In the genomic region with DNA sequence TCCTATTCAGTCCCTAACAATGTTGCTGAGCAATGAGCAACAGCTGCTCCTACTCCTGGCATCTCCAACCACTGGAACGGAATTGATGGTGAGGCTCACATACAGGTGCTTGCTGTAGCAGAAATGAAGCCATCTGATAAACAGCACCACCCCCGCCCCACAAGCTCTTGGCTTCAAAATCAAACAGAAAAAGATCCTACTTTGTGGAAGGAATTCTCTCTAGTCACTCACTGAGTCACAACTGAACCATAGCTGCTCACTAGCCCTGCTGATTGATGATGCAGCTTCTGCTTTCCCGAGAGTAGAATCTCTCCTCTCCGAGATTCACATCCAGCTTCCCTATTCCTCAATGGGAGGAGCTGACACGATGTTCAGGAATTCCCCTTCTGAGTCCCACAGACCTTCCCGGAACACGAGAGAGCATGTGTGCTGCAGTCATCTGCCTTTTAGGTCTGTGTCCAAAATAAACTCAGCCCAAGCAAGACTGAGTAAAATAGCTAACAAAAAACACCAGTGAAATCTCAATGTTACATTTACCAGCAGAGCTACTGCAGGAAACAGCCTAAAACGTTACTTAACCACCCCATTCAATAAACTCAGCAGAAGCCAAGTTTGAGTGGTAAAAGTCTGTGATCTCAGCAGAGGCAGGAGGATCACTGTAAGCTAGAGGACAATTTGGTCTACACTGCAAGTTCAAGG, we compare ENCODE assay signal across 8 mouse cellular contexts. TPM values are rescaled to one million over a fixed set of nuclear protein-coding genes. Genes with fewer than 3 reads are reported as not detected.
A peak's percentile ranks its signal among the peaks of the same experiment; 100 is the strongest.
DNase-seq lines count a peak whose midpoint lies in the region; ATAC-seq and TF ChIP-seq lines count a peak whose summit lies in the region.

No protein-coding gene starts in this region.

- H3ac ChIP-seq in myocyte (ENCODE audit: control insufficient read depth, insufficient read length), result no peak overlapping the region

- H3K9me3 ChIP-seq in forebrain, embryonic 11.5 days (ENCODE audit: control insufficient read depth, low read length), result no peaks in the 10 kb centered on the region
- H3K9me3 ChIP-seq in intestine, embryonic 15.5 days, result no peaks in the 10 kb centered on the region

- no peak for DNase-seq in spleen, adult 2 months (ENCODE audit: low read depth in 1 of 2, low spot score in 2 of 2)
- DNase-seq in spleen, postnatal 4 days (ENCODE audit: low spot score in 2 of 2), result no peak
- no peak for DNase-seq in forebrain, embryonic 11.5 days (ENCODE audit: low spot score)
- DNase-seq in cerebellum, adult 18-20 months, result no peak
- DNase-seq in ovary, adult 18-20 months (ENCODE audit: low spot score), result no peak
- no peak for DNase-seq in retina, postnatal 1 day

- H3K27ac ChIP-seq in spleen, adult 2 months (ENCODE audit: insufficient read depth, low read length), result peak overlapping the region; percentile 48
- H3K27ac ChIP-seq in forebrain, embryonic 11.5 days (ENCODE audit: low read depth, low read length), result no peak overlapping the region
- peak overlapping the region; percentile 15; the same call in 1 of the 2 replicates for H3K27ac ChIP-seq in intestine, embryonic 15.5 days

- H3K27me3 ChIP-seq in spleen, adult 2 months (ENCODE audit: control insufficient read depth, insufficient read depth, low read length), result 0 out of 2 replicates have a peak, but pooled peaks cover 2% of the 10 kb centered on the region
- H3K27me3 ChIP-seq in forebrain, embryonic 11.5 days (ENCODE audit: control insufficient read depth, insufficient read depth, low read length), result peaks cover 19% of the 10 kb centered on the region
- no peaks in the 10 kb centered on the region for H3K27me3 ChIP-seq in intestine, embryonic 15.5 days (replicated peaks)
- H3K27me3 ChIP-seq in myocyte (ENCODE audit: control insufficient read depth, insufficient read depth, insufficient read length), result no peaks in the 10 kb centered on the region

- peak overlapping the region; percentile 23; the same call in 1 of the 2 replicates for H3K9ac ChIP-seq in forebrain, embryonic 11.5 days (ENCODE audit: low read length)
- H3K9ac ChIP-seq in intestine, embryonic 15.5 days, result 0 out of 2 replicates have a peak overlapping the region, but pooled peaks have one; percentile 14

- H3K4me2 ChIP-seq in forebrain, embryonic 11.5 days (ENCODE audit: low read depth, low read length, severe bottlenecking), result peak overlapping the region; percentile 69
- peak overlapping the region; percentile 97 for H3K4me2 ChIP-seq in intestine, embryonic 15.5 days (replicated peaks)
- peak overlapping the region; percentile 79 for H3K4me2 ChIP-seq in myocyte (ENCODE audit: low read depth)

- no peak for TF ChIP-seq CTCF in spleen, adult 2 months (IDR thresholded peaks at IDR 0.05; ENCODE audit: extremely low read depth, insufficient read depth, insufficient read length, insufficient replicate concordance)

- no peaks in the 10 kb centered on the region for H3K36me3 ChIP-seq in spleen, adult 2 months (ENCODE audit: control insufficient read depth, insufficient read depth, low read length)
- H3K36me3 ChIP-seq in forebrain, embryonic 11.5 days (ENCODE audit: control insufficient read depth, insufficient read depth, low read length), result no peaks in the 10 kb centered on the region
- H3K36me3 ChIP-seq in intestine, embryonic 15.5 days, result no peaks in the 10 kb centered on the region
- no peaks in the 10 kb centered on the region for H3K36me3 ChIP-seq in myocyte (ENCODE audit: control insufficient read depth, insufficient read depth)

- TF ChIP-seq POLR2A in spleen, adult 2 months (IDR thresholded peaks at IDR 0.05; ENCODE audit: low read depth, low read length), result no peak
- TF ChIP-seq POLR2A in myocyte (IDR thresholded peaks at IDR 0.05; ENCODE audit: insufficient read length, low read depth), result peak; percentile 29

- 0 out of 2 replicates have a peak overlapping the region, but pooled peaks have one; percentile 14 for H3K4me3 ChIP-seq in spleen, adult 2 months (ENCODE audit: extremely low read depth, insufficient read depth, insufficient read length)
- H3K4me3 ChIP-seq in forebrain, embryonic 11.5 days (ENCODE audit: low read depth, low read length), result peak overlapping the region; percentile 96; the same call in 1 of the 2 replicates
- H3K4me3 ChIP-seq in intestine, embryonic 15.5 days (replicated peaks), result peak overlapping the region; percentile 84; the same call in 1 of the 2 replicates
- peak overlapping the region; percentile 31 for H3K4me3 ChIP-seq in myocyte

- no peak for ATAC-seq in forebrain, embryonic 11.5 days (replicated peaks; ENCODE audit: low FRiP score)
- no peak for ATAC-seq in intestine, embryonic 15.5 days

- H3K4me1 ChIP-seq in spleen, adult 2 months (ENCODE audit: control insufficient read depth, insufficient read depth, insufficient read length), result peaks cover 16% of the 10 kb centered on the region; the same call in 1 of the 2 replicates
- H3K4me1 ChIP-seq in forebrain, embryonic 11.5 days (replicated peaks; ENCODE audit: control insufficient read depth, insufficient read depth, low read length), result peaks cover 12% of the 10 kb centered on the region
- H3K4me1 ChIP-seq in intestine, embryonic 15.5 days (replicated peaks), result peaks cover 27% of the 10 kb centered on the region

- H3K79me2 ChIP-seq in myocyte (ENCODE audit: control insufficient read depth, insufficient read depth), result peaks cover 50% of the 10 kb centered on the region

- WGBS in spleen, adult 2 months, result 46% methylated on average over 8 of the region's 8 CpGs
- WGBS in forebrain, embryonic 11.5 days, result 61% methylated on average over 8 of the region's 8 CpGs
- WGBS in intestine, embryonic 15.5 days, result 31% methylated on average over 8 of the region's 8 CpGs

TF ChIP-seq in myocyte, 11 proteins besides CTCF, POLR2A, EP300 and RAD21:
- no peak for TF ChIP-seq TCF12 (IDR thresholded peaks at IDR 0.05; ENCODE audit: insufficient read depth, poor library complexity, severe bottlenecking)
- TF ChIP-seq MYOD1 (IDR thresholded peaks at IDR 0.05; ENCODE audit: control insufficient read depth in 1 of 3, insufficient read length in 2 of 3, low read depth in 2 of 3), result peak; percentile 28 to 80 (median 77)
- TF ChIP-seq TCF3 (IDR thresholded peaks at IDR 0.05; ENCODE audit: insufficient read length, low read depth), result no peak
- TF ChIP-seq MYOG (IDR thresholded peaks at IDR 0.05; ENCODE audit: control insufficient read depth in 1 of 3, insufficient read depth in 1 of 3, insufficient read length in 2 of 3, low read depth in 2 of 3), result peak in 1 of 3 experiments; percentile 65
- no peak for TF ChIP-seq MAX (IDR thresholded peaks at IDR 0.05; ENCODE audit: low read depth)
- TF ChIP-seq CEBPB (IDR thresholded peaks at IDR 0.05; ENCODE audit: insufficient read depth, poor library complexity, severe bottlenecking), result no peak
TF ChIP-seq in myocyte: peak in this region for 2.

RNA-seq across cellular contexts. Expression of a gene that starts 0.7 kb away (rescaled TPM):
- polyA plus RNA-seq in spleen, adult 2 months (2012; rRNA removed), result 0.04 TPM in 1 of 2 replicates, not detected in the other
- not detected in 2 replicates for polyA plus RNA-seq in forebrain, embryonic 11.5 days (2014; fragmentation: Nextera tagmentation; extraction: Ambion mirVana)
- polyA plus RNA-seq in intestine, embryonic 15.5 days (2015; fragmentation: Nextera tagmentation; extraction: Ambion mirVana), result 0.13 and 0.19 TPM in 2 replicates
- polyA plus RNA-seq in myocyte (2012; fragmentation: generic; extraction: Trizol), result 0.05 TPM

RNA-seq across cellular contexts. Expression of a gene that starts 3.7 kb away (rescaled TPM):
- polyA plus RNA-seq in spleen, adult 2 months (2012; rRNA removed), result 24.9 and 27.4 TPM in 2 replicates
- 18.0 and 23.2 TPM in 2 replicates for polyA plus RNA-seq in forebrain, embryonic 11.5 days (2014; fragmentation: Nextera tagmentation; extraction: Ambion mirVana)
- 29.8 and 29.9 TPM in 2 replicates for polyA plus RNA-seq in intestine, embryonic 15.5 days (2015; fragmentation: Nextera tagmentation; extraction: Ambion mirVana)
- 48.2 TPM for polyA plus RNA-seq in myocyte (2012; fragmentation: generic; extraction: Trizol)

RNA-seq across cellular contexts. Expression of a gene that starts 47.6 kb away (rescaled TPM):
- polyA plus RNA-seq in spleen, adult 2 months (2012; rRNA removed), result 35.4 and 41.9 TPM in 2 replicates
- 41.3 and 46.6 TPM in 2 replicates for polyA plus RNA-seq in forebrain, embryonic 11.5 days (2014; fragmentation: Nextera tagmentation; extraction: Ambion mirVana)
- polyA plus RNA-seq in intestine, embryonic 15.5 days (2015; fragmentation: Nextera tagmentation; extraction: Ambion mirVana), result 31.2 and 32.9 TPM in 2 replicates
- polyA plus RNA-seq in myocyte (2012; fragmentation: generic; extraction: Trizol), result 24.8 TPM

RNA-seq across cellular contexts. Expression of a gene that starts 56.9 kb away (rescaled TPM):
- not detected in 2 replicates for polyA plus RNA-seq in spleen, adult 2 months (2012; rRNA removed)
- not detected in 2 replicates for polyA plus RNA-seq in forebrain, embryonic 11.5 days (2014; fragmentation: Nextera tagmentation; extraction: Ambion mirVana)
- 0.40 TPM in 1 of 2 replicates, not detected in the other for polyA plus RNA-seq in intestine, embryonic 15.5 days (2015; fragmentation: Nextera tagmentation; extraction: Ambion mirVana)
- polyA plus RNA-seq in myocyte (2012; fragmentation: generic; extraction: Trizol), result not detected

Comparison
In these comparisons a context has a peak if more than half of its experiments do, and no peak if none do; other contexts are left out.
1. H3K4me3 ChIP-seq: peak in every context shown above with its lines; median percentile 96 in forebrain, embryonic 11.5 days; 84 in intestine, embryonic 15.5 days; 31 in myocyte; 14 in spleen, adult 2 months.